In the genomic region with DNA sequence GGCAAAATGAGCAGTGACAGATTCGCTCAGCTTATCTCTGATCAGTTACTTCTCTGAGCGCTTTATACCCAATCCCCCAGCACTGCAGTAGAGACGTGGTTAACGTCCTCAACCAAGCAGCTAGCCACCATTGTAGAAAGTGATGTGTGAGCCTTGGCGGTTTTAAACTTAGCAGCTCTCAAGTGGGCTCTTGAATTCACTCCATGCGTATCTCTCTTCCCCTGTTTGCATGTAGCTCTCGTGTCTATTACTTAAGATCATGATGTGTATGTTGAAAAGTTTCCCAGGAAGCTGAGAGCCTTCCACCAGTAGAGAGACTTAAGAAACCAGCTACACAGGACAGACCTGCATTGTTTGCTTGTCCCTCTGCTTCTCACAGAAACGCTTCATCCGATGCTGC, we compare ENCODE assay signal across 17 mouse cellular contexts.
"Had no signal": no experiment of that assay in that cellular context is flagged by ENCODE, and none has a peak within 500 bp of the region (broad histone marks: within the 10 kb centered on the region; RNA-seq: fewer than 3 reads in every experiment).

No protein-coding gene starts in this region.

- H3K27ac ChIP-seq: kidney, postnatal 0 days; layer of hippocampus, adult 2 months; limb, embryonic 10.5 days; limb, embryonic 13.5 days; liver, embryonic 12.5 days; liver, embryonic 15.5 days; midbrain, embryonic 10.5 days; midbrain, embryonic 13.5 days had no signal

- DNase-seq: kidney, adult 2 months; kidney, postnatal 25 days; layer of hippocampus, adult 9-11 months; liver; thymus, adult 18-20 months; thymus, postnatal 36 days had no signal

- H3K27me3 ChIP-seq: limb, embryonic 13.5 days; liver, embryonic 12.5 days; liver, embryonic 15.5 days; megakaryocyte, embryonic 14.5 days; midbrain, embryonic 13.5 days had no signal

- H3K4me3 ChIP-seq: layer of hippocampus, adult 2 months; limb, embryonic 10.5 days; limb, embryonic 13.5 days; liver, embryonic 12.5 days; liver, embryonic 15.5 days; megakaryocyte, embryonic 14.5 days; midbrain, embryonic 10.5 days; midbrain, embryonic 13.5 days; myocyte had no signal

- H3K9ac ChIP-seq: limb, embryonic 13.5 days; liver, embryonic 12.5 days; liver, embryonic 15.5 days; midbrain, embryonic 13.5 days had no signal

- H3K4me1 ChIP-seq: limb, embryonic 10.5 days; liver, embryonic 15.5 days had no signal

- H3K4me2 ChIP-seq: limb, embryonic 13.5 days; liver, embryonic 12.5 days; liver, embryonic 15.5 days; midbrain, embryonic 13.5 days had no signal

- H3K9me3 ChIP-seq: liver, embryonic 12.5 days; liver, embryonic 15.5 days had no signal

- ATAC-seq: liver, embryonic 12.5 days; midbrain, embryonic 13.5 days; midbrain, embryonic 16.5 days had no signal
